Mouse (Mus musculus) CH12.LX (cell line): Measurements from ENCODE around the gene Thsd4. TPM values are rescaled to one million over a fixed set of nuclear protein-coding genes. Genes with fewer than 3 reads are reported as not detected.

ENCODE experiments used
- DNase-seq: peaks from one replicate; pipeline ENCODE4 v3.0.0-alpha.2; 2013; ENCODE audit errors: extremely low read depth
- H3K27ac ChIP-seq: 2 replicates; pipeline ENCODE4 v1.5.1; 2012; ENCODE audit warnings: low read depth, mild to moderate bottlenecking, control low read depth, moderate library complexity; ENCODE audit not compliant: insufficient read depth
- H3K27me3 ChIP-seq: replicated peaks from 2 replicates; pipeline ENCODE3; 2012; ENCODE audit warnings: inconsistent platforms
- H3K36me3 ChIP-seq, 2 experiments: replicated peaks in 1 of 2; 2 replicates each; pipeline versions ENCODE3 to v1.6.1; 2012; ENCODE audit warnings: inconsistent platforms in 1 of 2, low read length in 1 of 2, mild to moderate bottlenecking in 1 of 2, mixed read lengths in 1 of 2, moderate library complexity in 1 of 2; ENCODE audit not compliant: control insufficient read depth in 1 of 2, insufficient read depth in 1 of 2
- H3K4me1 ChIP-seq, 2 experiments: 2 replicates each; pipeline ENCODE4 v1.6.1; 2012; ENCODE audit warnings: inconsistent platforms in 1 of 2, moderate library complexity in 1 of 2; ENCODE audit not compliant: insufficient read depth in 2 of 2, control insufficient read depth in 1 of 2
- H3K4me2 ChIP-seq: 2 replicates; pipeline ENCODE4 v1.6.1; 2012; ENCODE audit warnings: low read depth, mild to moderate bottlenecking, control low read depth; ENCODE audit not compliant: poor library complexity, insufficient read depth, severe bottlenecking
- H3K4me3 ChIP-seq, 3 experiments: fragments of 150-350 bp in 1 of 3; sonication (generic) in 1 of 3; replicated peaks in 1 of 3; 2 replicates each; pipeline versions ENCODE3 to v1.5.1; 2011 to 2012; ENCODE audit warnings: low read depth in 2 of 3, low read length in 2 of 3, mild to moderate bottlenecking in 2 of 3, moderate library complexity in 2 of 3, control low read depth in 1 of 3, improper control_type of control experiment in 1 of 3, inconsistent platforms in 1 of 3, mixed read lengths in 1 of 3; ENCODE audit not compliant: poor library complexity in 1 of 3
- H3K79me2 ChIP-seq: replicated peaks from 2 replicates; pipeline ENCODE4 v1.6.1; 2012; ENCODE audit warnings: mild to moderate bottlenecking, moderate library complexity; ENCODE audit not compliant: control insufficient read depth, poor library complexity, insufficient read depth, severe bottlenecking; ENCODE audit errors: extremely low read depth
- H3K9ac ChIP-seq: 2 replicates; pipeline ENCODE4 v1.6.1; 2012; ENCODE audit warnings: low read depth, mild to moderate bottlenecking, control low read depth, moderate library complexity; ENCODE audit not compliant: insufficient read depth
- H3K9me3 ChIP-seq: replicated peaks from 2 replicates; pipeline ENCODE3; 2012; ENCODE audit warnings: low read length, inconsistent platforms, mixed read lengths
- HCFC1 ChIP-seq: IDR thresholded peaks from 2 replicates; pipeline ENCODE4 v1.6.1; 2012; ENCODE audit warnings: low read depth, mild to moderate bottlenecking, inconsistent platforms, low read length, improper control_type of control experiment
- KAT2A ChIP-seq: IDR thresholded peaks from 2 replicates; pipeline ENCODE4 v1.6.1; 2012; ENCODE audit warnings: low read length, improper control_type of control experiment, inconsistent platforms; ENCODE audit not compliant: insufficient replicate concordance
- MAFK ChIP-seq: IDR thresholded peaks from 2 replicates; pipeline ENCODE4 v1.6.1; 2011; ENCODE audit warnings: low read length, improper control_type of control experiment; ENCODE audit not compliant: insufficient replicate concordance
- PAX5 ChIP-seq: IDR thresholded peaks from 2 replicates; pipeline ENCODE4 v1.6.1; 2012; ENCODE audit warnings: low read length, inconsistent platforms, mixed read lengths
- USF1 ChIP-seq: IDR thresholded peaks from 2 replicates; pipeline ENCODE4 v1.6.1; 2014; ENCODE audit warnings: low read depth, mild to moderate bottlenecking, inconsistent platforms, low read length, improper control_type of control experiment
- dilution Hi-C: fragments of 300-500 bp; cut with MboI; formaldehyde crosslinking; loops from 2 replicates; pipeline ENCODE4 v1.14.3; 2020; ENCODE audit warnings: low sequenced_read_pairs; ENCODE audit not compliant: extremely low pct_unique_long_range_greater_than_20kb, extremely low pct_ligation_motif_present
- in situ Hi-C: fragments of 300-500 bp; cut with MboI; formaldehyde crosslinking; loops from 3 replicates; pipeline ENCODE4 v1.14.3; 2019; ENCODE audit warnings: low sequenced_read_pairs, low pct_ligation_motif_present, low pct_unique_long_range_greater_than_20kb, mixed read lengths
- polyA plus RNA-seq: library from polyadenylated mRNA; unstranded; fragments of >175 nt; gene quantifications from 2 replicates; pipeline ENCODE4 v1.2.1, GENCODE M21; 2012; ENCODE audit warnings: low read depth; ENCODE audit not compliant: insufficient read length
- total RNA-seq, 2 experiments: library from RNA; depleted of rRNA; stranded (reverse); fragments of 300-350 nt in 1 of 2; fragments of >200 nt in 1 of 2; gene quantifications; 2 replicates each; pipeline ENCODE4 v1.2.3; 2012 to 2014

Gene Thsd4
- total and polyA plus RNA-seq, 3 experiments, result not detected

GRCm38 (mm10) chr9:59930248-59930647 is 591.6 kb downstream of the Thsd4 start:
- H3K4me3 ChIP-seq, result no peak overlapping the region
- peaks cover 0 to 19% of the 10 kb centered on the region in 2 experiments; a peak in 1 of 4 replicates for H3K4me1 ChIP-seq
- no peak overlapping the region for H3K9ac ChIP-seq
- dilution Hi-C loops, result no loop called here
- no peak overlapping the region for H3K4me2 ChIP-seq
- in situ Hi-C loops, result no loop called here
- H3K36me3 ChIP-seq, result peaks cover 0 to 7% of the 10 kb centered on the region in 2 experiments
- H3K27me3 ChIP-seq, result no peaks in the 10 kb centered on the region
- peaks cover 4% of the 10 kb centered on the region for H3K9me3 ChIP-seq
- H3K27ac ChIP-seq, result no peak overlapping the region
- no peak for TF ChIP-seq USF1
- TF ChIP-seq KAT2A, result no peak
- TF ChIP-seq HCFC1, result no peak
- no peak for TF ChIP-seq PAX5
- TF ChIP-seq MAFK, result peak; percentile 77
- peak; percentile 24 for DNase-seq
- H3K79me2 ChIP-seq, result no peaks in the 10 kb centered on the region

Other genes starting within 250 kb of the Thsd4 start
- gene Lrrc49, start 166.1 kb upstream of the Thsd4 start, total RNA-seq (2012; rRNA removed), result 3.1 and 3.7 TPM in 2 replicates
- gene Lrrc49, start 166.1 kb upstream of the Thsd4 start, total RNA-seq (2014; rRNA removed), result 6.6 TPM in 2 replicates
- 6.2 and 7.1 TPM in 2 replicates for gene Lrrc49, start 166.1 kb upstream of the Thsd4 start, polyA plus RNA-seq
- not detected in 2 replicates for gene Larp6, start 190.9 kb upstream of the Thsd4 start, total RNA-seq (2012; rRNA removed)
- not detected in 2 replicates for gene Larp6, start 190.9 kb upstream of the Thsd4 start, total RNA-seq (2014; rRNA removed)
- gene Larp6, start 190.9 kb upstream of the Thsd4 start, polyA plus RNA-seq, result not detected in 2 replicates